Mouse (Mus musculus) hematopoietic stem cell, adult 5-6 weeks (primary cell): ENCODE data around the gene Rnd1. TPM values are rescaled to one million over a fixed set of nuclear protein-coding genes. Genes with fewer than 3 reads are reported as not detected.

Source experiments
- ATAC-seq, 2 experiments: fragments of 125-278 bp in 1 of 2; replicated peaks in 1 of 2; 2 replicates each; pipeline ENCODE4 v1.8.0; 2016 to 2017; ENCODE audit warnings: inconsistent platforms in 2 of 2, mild to moderate bottlenecking in 2 of 2, moderate number of reproducible peaks in 2 of 2, low read depth in 1 of 2, moderate TSS enrichment in 1 of 2; ENCODE audit not compliant: low FRiP score in 2 of 2, poor library complexity in 2 of 2, severe bottlenecking in 2 of 2, insufficient read depth in 1 of 2, low TSS enrichment in 1 of 2
- total RNA-seq: library from RNA; stranded (forward); fragments of 172-1452, 232-1000 nt; gene quantifications from 2 replicates; pipeline ENCODE4 v1.2.3, GENCODE M21; 2017

Gene Rnd1
- total RNA-seq: 0.79 and 1.1 TPM in 2 replicates

GRCm38 (mm10) chr15:98676940-98677728 lies at the start of gene Rnd1:
Rnd1 (minus strand) TSS chr15:98677461.
- ATAC-seq: peak; percentile 94 to 96

- no peak for ATAC-seq
These were observed 49.5 kb upstream of the Rnd1 start for GRCm38 (mm10) chr15:98726746-98727145.

- no peak for ATAC-seq
These were observed 48.8 kb upstream of the Rnd1 start for GRCm38 (mm10) chr15:98726079-98726478.

GRCm38 (mm10) chr15:98724441-98724840 lies 47.2 kb upstream of the Rnd1 start:
- ATAC-seq: no peak

- ATAC-seq: peak; percentile 38 to 65; a peak in 3 of 4 replicates
These were observed 45.6 kb upstream of the Rnd1 start for GRCm38 (mm10) chr15:98722854-98723253.

- ATAC-seq: no peak
These were observed 44.9 kb upstream of the Rnd1 start for GRCm38 (mm10) chr15:98722191-98722590.

- ATAC-seq: no peak
These were observed 40.0 kb upstream of the Rnd1 start for GRCm38 (mm10) chr15:98717301-98717700.

GRCm38 (mm10) chr15:98714230-98714652 lies 37.0 kb upstream of the Rnd1 start:
- ATAC-seq: no peak

- peak; percentile 32 to 74; a peak in 3 of 4 replicates for ATAC-seq
These were observed 33.2 kb upstream of the Rnd1 start for GRCm38 (mm10) chr15:98710442-98710841.

GRCm38 (mm10) chr15:98707766-98708372 lies 30.6 kb upstream of the Rnd1 start, which contains the start of gene Ccdc65:
Ccdc65 (plus strand) TSS chr15:98708207.
- ATAC-seq: peak; percentile 75 to 83

- no peak for ATAC-seq
These were observed 27.1 kb upstream of the Rnd1 start for GRCm38 (mm10) chr15:98704312-98704711.

GRCm38 (mm10) chr15:98699190-98700105 lies 22.2 kb upstream of the Rnd1 start:
- peak; percentile 86 to 93 for ATAC-seq

GRCm38 (mm10) chr15:98696216-98696615 lies 19.0 kb upstream of the Rnd1 start:
- no peak for ATAC-seq

- no peak for ATAC-seq
These were observed 18.5 kb upstream of the Rnd1 start for GRCm38 (mm10) chr15:98695726-98696125.

GRCm38 (mm10) chr15:98692171-98692715 lies 15.0 kb upstream of the Rnd1 start:
- no peak for ATAC-seq

- ATAC-seq: no peak
These were observed 14.4 kb upstream of the Rnd1 start for GRCm38 (mm10) chr15:98691486-98692147.

GRCm38 (mm10) chr15:98689682-98690081 lies 12.4 kb upstream of the Rnd1 start:
- ATAC-seq: no peak
